Mouse (Mus musculus) limb, embryonic 10.5 days (tissue): ENCODE measurements around the gene Raet1e. TPM values are rescaled to one million over a fixed set of nuclear protein-coding genes. Genes with fewer than 3 reads are reported as not detected.
"Not testable (repeated sequence)": the region's sequence is repeated elsewhere in the genome, so short reads cannot be mapped to it uniquely, and the experiment has no call there.

Experiments used
- DNase-seq: peaks from one replicate; pipeline ENCODE4 v3.0.0-alpha.2; 2017; ENCODE audit warnings: low spot score
- H3K27ac ChIP-seq: fragments of 300-500 bp; sonication (generic); 2 replicates; pipeline ENCODE4 v1.5.1; 2016; ENCODE audit warnings: mild to moderate bottlenecking
- H3K27me3 ChIP-seq: fragments of 300-500 bp; sonication (generic); 2 replicates; pipeline ENCODE4 v1.6.1; 2016; ENCODE audit warnings: low read depth, mild to moderate bottlenecking; ENCODE audit not compliant: poor library complexity, severe bottlenecking
- H3K36me3 ChIP-seq: fragments of 300-500 bp; sonication (generic); 2 replicates; pipeline ENCODE4 v1.6.1; 2016; ENCODE audit warnings: mild to moderate bottlenecking, moderate library complexity
- H3K4me1 ChIP-seq: fragments of 300-500 bp; sonication (generic); 2 replicates; pipeline ENCODE4 v1.6.1; 2016
- H3K4me3 ChIP-seq: fragments of 300-500 bp; sonication (generic); 2 replicates; pipeline ENCODE4 v1.5.1; 2016; ENCODE audit warnings: mild to moderate bottlenecking, moderate library complexity
- H3K9me3 ChIP-seq: fragments of 300-500 bp; sonication (generic); replicated peaks from 2 replicates; pipeline ENCODE4 v1.6.1; 2016; ENCODE audit warnings: mild to moderate bottlenecking
- WGBS: fragments of 180-500 bp; shearing (Covaris S2); methylation state at CpG from one replicate; pipeline ENCODE4 v1.1.7; 2016; 5-methylcytosine and 5-hydroxymethylcytosine counted together
- polyA plus RNA-seq: library from polyadenylated mRNA; unstranded; fragments of >200 nt; fragmentation: Nextera tagmentation; extraction: Ambion mirVana; gene quantifications from 2 replicates; pipeline ENCODE4 v1.2.1, GENCODE M21; 2016

Raet1e gene
- polyA plus RNA-seq, 1 experiment from 2014 or later: 12.8 TPM

GRCm38 (mm10) chr10:22154127-22154526 is 4.2 kb upstream of the Raet1e start:
- peaks cover 33% of the 10 kb centered on the region for H3K4me1 ChIP-seq
- not testable (repeated sequence) for H3K9me3 ChIP-seq, H3K27ac ChIP-seq, H3K36me3 ChIP-seq
- peak; percentile 70 for DNase-seq
- WGBS: under 1% methylated on average over 38 of the region's 38 CpGs
- H3K27me3 ChIP-seq: peaks cover 94% of the 10 kb centered on the region
- H3K4me3 ChIP-seq: peak overlapping the region; percentile 45

GRCm38 (mm10) chr10:22154871-22155799 is 3.2 kb upstream of the Raet1e start:
- no peaks in the 10 kb centered on the region for H3K9me3 ChIP-seq

GRCm38 (mm10) chr10:22159131-22159561 is 777 bp downstream of the Raet1e start:
- under 1% methylated on average over 24 of the region's 24 CpGs for WGBS
- peaks cover 83% of the 10 kb centered on the region for H3K27me3 ChIP-seq
- H3K4me3 ChIP-seq: peak overlapping the region; percentile 52
- H3K9me3 ChIP-seq: no peaks in the 10 kb centered on the region
- H3K27ac ChIP-seq: no peak overlapping the region
- H3K4me1 ChIP-seq: peaks cover 14% of the 10 kb centered on the region
- peak; percentile 51 for DNase-seq
- H3K36me3 ChIP-seq: no peaks in the 10 kb centered on the region

More at GRCm38 (mm10) chr10:22154871-22155799, 3.2 kb upstream of the Raet1e start:
- DNase-seq: no peak
- no peaks in the 10 kb centered on the region for H3K36me3 ChIP-seq
- peaks cover 96% of the 10 kb centered on the region for H3K27me3 ChIP-seq
- WGBS: 10% methylated on average over 3 of the region's 3 CpGs
- no peak overlapping the region for H3K27ac ChIP-seq
- H3K4me3 ChIP-seq: no peak overlapping the region
- peaks cover 28% of the 10 kb centered on the region for H3K4me1 ChIP-seq

- 0 out of 2 replicates have a peak overlapping the region, but pooled peaks have one; percentile 15 for H3K4me3 ChIP-seq
- peaks cover 78% of the 10 kb centered on the region for H3K27me3 ChIP-seq
- 2% methylated on average over 23 of the region's 23 CpGs for WGBS
- H3K27ac ChIP-seq: no peak overlapping the region
- no peaks in the 10 kb centered on the region for H3K36me3 ChIP-seq
- H3K4me1 ChIP-seq: peaks cover 14% of the 10 kb centered on the region
- no peaks in the 10 kb centered on the region for H3K9me3 ChIP-seq
- peak; percentile 44 for DNase-seq
Measured at GRCm38 (mm10) chr10:22159581-22160140, 1.3 kb downstream of the Raet1e start.

GRCm38 (mm10) chr10:22163279-22163678 is 4.9 kb downstream of the Raet1e start:
- H3K9me3 ChIP-seq, H3K36me3 ChIP-seq, H3K27ac ChIP-seq, DNase-seq: not testable (repeated sequence)
- H3K4me3 ChIP-seq: peak overlapping the region; percentile 21; the same call in 1 of the 2 replicates
- 13% methylated on average over 9 of the region's 9 CpGs for WGBS
- peaks cover 11% of the 10 kb centered on the region for H3K4me1 ChIP-seq
- peaks cover 42% of the 10 kb centered on the region for H3K27me3 ChIP-seq

GRCm38 (mm10) chr10:22163705-22164583 is 5.6 kb downstream of the Raet1e start:
- WGBS: 36% methylated on average over 16 of the region's 16 CpGs
- H3K27me3 ChIP-seq: peaks cover 35% of the 10 kb centered on the region
- peak overlapping the region; percentile 21; the same call in 1 of the 2 replicates for H3K4me3 ChIP-seq
- H3K36me3 ChIP-seq, H3K9me3 ChIP-seq, H3K27ac ChIP-seq, H3K4me1 ChIP-seq: not testable (repeated sequence)
- DNase-seq: peak; percentile 62

GRCm38 (mm10) chr10:22165328-22166003 is 7.1 kb downstream of the Raet1e start:
- 71% methylated on average over 5 of the region's 5 CpGs for WGBS
- not testable (repeated sequence) for H3K9me3 ChIP-seq, DNase-seq

GRCm38 (mm10) chr10:22166025-22166424 is 7.7 kb downstream of the Raet1e start:
- H3K4me3 ChIP-seq, H3K9me3 ChIP-seq, H3K4me1 ChIP-seq, DNase-seq, H3K27ac ChIP-seq, H3K36me3 ChIP-seq: not testable (repeated sequence)
- 86% methylated on average over 2 of the region's 2 CpGs for WGBS
- peaks cover 15% of the 10 kb centered on the region for H3K27me3 ChIP-seq

More at GRCm38 (mm10) chr10:22165328-22166003, 7.1 kb downstream of the Raet1e start:
- not testable (repeated sequence) for H3K4me1 ChIP-seq, H3K27ac ChIP-seq, H3K4me3 ChIP-seq, H3K36me3 ChIP-seq
- H3K27me3 ChIP-seq: peaks cover 20% of the 10 kb centered on the region

GRCm38 (mm10) chr10:22167061-22167460 is 8.7 kb downstream of the Raet1e start:
- H3K4me1 ChIP-seq, H3K4me3 ChIP-seq, H3K36me3 ChIP-seq, DNase-seq, H3K9me3 ChIP-seq, H3K27ac ChIP-seq, H3K27me3 ChIP-seq: not testable (repeated sequence)
- WGBS: 93% methylated on average over 1 of the region's 1 CpGs

- H3K4me3 ChIP-seq, H3K9me3 ChIP-seq, DNase-seq, H3K4me1 ChIP-seq, H3K27ac ChIP-seq, H3K27me3 ChIP-seq, H3K36me3 ChIP-seq: not testable (repeated sequence)
Measured at GRCm38 (mm10) chr10:22169116-22169515, 10.7 kb downstream of the Raet1e start.

- H3K4me3 ChIP-seq: 0 out of 2 replicates have a peak overlapping the region, but pooled peaks have one; percentile 22
- not testable (repeated sequence) for H3K27ac ChIP-seq, H3K36me3 ChIP-seq, H3K9me3 ChIP-seq, H3K27me3 ChIP-seq, H3K4me1 ChIP-seq, DNase-seq
- WGBS: 61% methylated on average over 5 of the region's 5 CpGs
Measured at GRCm38 (mm10) chr10:22172431-22173334, 14.3 kb downstream of the Raet1e start.
